Mouse (Mus musculus): ENCODE results near the gene Il18. TPM values are rescaled to one million over a fixed set of nuclear protein-coding genes. Genes with fewer than 3 reads are reported as not detected.

Gene Il18
- polyA plus RNA-seq, 1 experiment from 2014 or later: 13.3 TPM

DNA sequence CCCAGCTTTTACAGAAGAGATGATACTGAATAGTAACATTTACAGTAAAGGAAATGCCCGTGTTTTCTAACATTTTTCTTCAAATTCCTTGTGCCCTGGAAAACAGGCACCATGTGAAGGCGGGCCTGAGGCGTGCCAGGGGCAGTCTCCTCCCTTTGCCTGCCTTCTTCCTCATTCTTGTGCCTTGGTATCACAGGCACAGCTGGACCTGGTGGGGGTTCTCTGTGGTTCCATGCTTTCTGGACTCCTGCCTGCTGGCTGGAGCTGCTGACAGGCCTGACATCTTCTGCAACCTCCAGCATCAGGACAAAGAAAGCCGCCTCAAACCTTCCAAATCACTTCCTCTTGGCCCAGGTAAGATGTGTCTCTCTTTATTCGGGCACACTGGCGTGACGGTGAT lies 10.5 kb downstream of the Il18 start:
- H3K9me3 ChIP-seq (replicated peaks; ENCODE audit: control insufficient read depth, low read length): no peaks in the 10 kb centered on the region
- H3K4me2 ChIP-seq (ENCODE audit: low read depth, low read length): no peak overlapping the region
- no peak overlapping the region for H3K9ac ChIP-seq (ENCODE audit: low read depth, low read length)
- 59% methylated on average over 7 of the region's 7 CpGs for WGBS (ENCODE audit: insufficient replicate concordance)
- H3K27me3 ChIP-seq (ENCODE audit: control insufficient read depth, insufficient read depth, low read depth, low read length): no peaks in the 10 kb centered on the region
- no peak overlapping the region for H3K27ac ChIP-seq (ENCODE audit: low read length)
- no peaks in the 10 kb centered on the region for H3K4me1 ChIP-seq (ENCODE audit: control insufficient read depth, low read depth, low read length)
- H3K4me3 ChIP-seq (ENCODE audit: low read depth, low read length): no peak overlapping the region
- H3K36me3 ChIP-seq (ENCODE audit: control insufficient read depth, insufficient read depth): no peaks in the 10 kb centered on the region
- no peak for ATAC-seq (ENCODE audit: low read depth)

- no peak overlapping the region for H3K27ac ChIP-seq (ENCODE audit: low read length)
- no peak overlapping the region for H3K4me2 ChIP-seq (ENCODE audit: low read depth, low read length)
- H3K9ac ChIP-seq (ENCODE audit: low read depth, low read length): no peak overlapping the region
- no peak overlapping the region for H3K4me3 ChIP-seq (ENCODE audit: low read depth, low read length)
- no peaks in the 10 kb centered on the region for H3K27me3 ChIP-seq (ENCODE audit: control insufficient read depth, insufficient read depth, low read depth, low read length)
- no peaks in the 10 kb centered on the region for H3K4me1 ChIP-seq (ENCODE audit: control insufficient read depth, low read depth, low read length)
- no peaks in the 10 kb centered on the region for H3K9me3 ChIP-seq (replicated peaks; ENCODE audit: control insufficient read depth, low read length)
- WGBS (ENCODE audit: insufficient replicate concordance): 33% methylated on average over 4 of the region's 4 CpGs
- no peak for ATAC-seq (ENCODE audit: low read depth)
- no peaks in the 10 kb centered on the region for H3K36me3 ChIP-seq (ENCODE audit: control insufficient read depth, insufficient read depth)
These were observed 11.3 kb downstream of the Il18 start for GRCm38 (mm10) chr9:50565940-50566339.

DNA sequence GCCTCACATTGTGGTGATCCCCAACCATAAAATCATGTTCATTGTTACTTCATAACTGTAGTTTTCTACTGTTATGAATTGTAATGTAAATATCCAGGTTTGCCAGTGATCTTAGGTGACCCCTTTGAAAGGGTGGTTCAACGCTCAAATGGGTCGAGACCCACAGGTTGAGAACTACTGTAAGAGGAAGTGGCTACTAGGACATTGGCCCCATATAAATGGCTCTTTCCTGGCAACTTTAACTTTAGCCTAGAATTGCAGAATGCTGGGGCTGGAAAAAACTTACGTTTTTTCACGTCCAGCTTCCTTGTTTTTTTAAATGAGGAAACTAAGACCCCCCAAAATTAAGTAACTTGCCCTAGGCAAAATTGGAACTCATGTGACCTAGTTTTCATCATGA lies 12.7 kb downstream of the Il18 start:
- no peaks in the 10 kb centered on the region for H3K4me1 ChIP-seq (ENCODE audit: control insufficient read depth, low read depth, low read length)
- 47% methylated on average over 4 of the region's 4 CpGs for WGBS (ENCODE audit: insufficient replicate concordance)
- no peaks in the 10 kb centered on the region for H3K9me3 ChIP-seq (replicated peaks; ENCODE audit: control insufficient read depth, low read length)
- H3K4me3 ChIP-seq (ENCODE audit: low read depth, low read length): no peak overlapping the region
- H3K36me3 ChIP-seq (ENCODE audit: control insufficient read depth, insufficient read depth): no peaks in the 10 kb centered on the region
- H3K27me3 ChIP-seq (ENCODE audit: control insufficient read depth, insufficient read depth, low read depth, low read length): no peaks in the 10 kb centered on the region
- H3K27ac ChIP-seq (ENCODE audit: low read length): no peak overlapping the region
- H3K9ac ChIP-seq (ENCODE audit: low read depth, low read length): no peak overlapping the region
- no peak for ATAC-seq (ENCODE audit: low read depth)
- H3K4me2 ChIP-seq (ENCODE audit: low read depth, low read length): no peak overlapping the region

GRCm38 (mm10) chr9:50567881-50568280 lies 13.3 kb downstream of the Il18 start:
- 64% methylated on average over 2 of the region's 2 CpGs for WGBS (ENCODE audit: insufficient replicate concordance)
- Histone ChIP-seq H3K27me3 (ENCODE audit: control insufficient read depth, insufficient read depth, low read depth, low read length) (no peaks in the 10 kb centered on the region), H3K9me3 (replicated peaks; ENCODE audit: control insufficient read depth, low read length) (no peaks in the 10 kb centered on the region), H3K4me2 (ENCODE audit: low read depth, low read length) (no peak overlapping the region), H3K36me3 (ENCODE audit: control insufficient read depth, insufficient read depth) (no peaks in the 10 kb centered on the region), H3K4me1 (ENCODE audit: control insufficient read depth, low read depth, low read length) (no peaks in the 10 kb centered on the region), H3K4me3 (ENCODE audit: low read depth, low read length) (no peak overlapping the region), H3K27ac (ENCODE audit: low read length) (no peak overlapping the region; the same call in 1 of the 2 replicates), H3K9ac (ENCODE audit: low read depth, low read length) (no peak overlapping the region)
- no peak for ATAC-seq (ENCODE audit: low read depth)

DNA sequence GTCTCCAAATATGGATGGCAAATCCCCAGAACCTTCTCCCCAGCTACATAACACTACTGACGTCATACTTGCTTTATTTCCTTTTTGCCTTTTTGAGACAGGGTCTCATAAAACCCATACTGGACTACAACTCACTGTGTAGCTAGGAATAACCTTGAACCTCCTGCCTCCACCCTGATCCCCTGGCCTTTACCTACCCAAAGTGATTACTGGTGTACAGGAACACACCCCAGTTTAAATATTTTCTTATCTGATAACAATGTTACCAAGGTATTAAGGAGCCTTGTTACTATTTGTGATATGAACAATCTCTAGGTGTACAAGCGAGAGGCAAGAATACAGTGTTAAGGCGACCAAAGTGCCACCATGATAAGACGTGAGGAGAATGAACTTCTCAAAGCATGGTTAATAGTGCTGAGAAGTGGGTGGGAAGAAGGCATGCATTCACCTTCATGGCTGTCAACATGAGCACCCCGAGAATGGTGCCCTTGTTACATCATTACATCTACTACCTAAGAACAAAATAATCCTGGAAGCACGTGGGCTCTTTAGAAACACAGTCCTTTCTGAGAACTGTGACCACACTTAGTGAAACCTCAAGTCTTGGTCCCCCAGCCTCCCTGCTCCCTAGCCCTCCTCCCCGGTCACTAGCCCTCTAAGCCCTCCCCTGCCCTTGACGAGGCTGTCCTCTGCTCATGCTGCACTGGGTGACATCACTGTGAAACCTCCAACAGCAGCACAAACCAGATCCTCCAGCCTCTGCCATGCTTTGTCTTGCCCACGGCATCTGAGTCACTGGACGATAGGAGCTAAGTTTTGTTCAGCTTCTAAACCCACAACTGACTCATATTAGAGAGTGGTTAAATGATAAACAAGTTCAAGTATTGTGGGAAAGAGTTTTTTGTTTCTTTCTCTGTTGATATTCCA lies 15.2 kb downstream of the Il18 start:
- H3K4me1 ChIP-seq (ENCODE audit: control insufficient read depth, low read depth, low read length): no peaks in the 10 kb centered on the region
- H3K9ac ChIP-seq (ENCODE audit: low read depth, low read length): no peak overlapping the region
- H3K4me2 ChIP-seq (ENCODE audit: low read depth, low read length): no peak overlapping the region
- H3K4me3 ChIP-seq (ENCODE audit: low read depth, low read length): no peak overlapping the region
- ATAC-seq (ENCODE audit: low read depth): no peak
- no peaks in the 10 kb centered on the region for H3K36me3 ChIP-seq (ENCODE audit: control insufficient read depth, insufficient read depth)
- 62% methylated on average over 10 of the region's 10 CpGs for WGBS (ENCODE audit: insufficient replicate concordance)
- H3K27ac ChIP-seq (ENCODE audit: low read length): no peak overlapping the region
- H3K27me3 ChIP-seq (ENCODE audit: control insufficient read depth, insufficient read depth, low read depth, low read length): no peaks in the 10 kb centered on the region
- no peaks in the 10 kb centered on the region for H3K9me3 ChIP-seq (replicated peaks; ENCODE audit: control insufficient read depth, low read length)

DNA sequence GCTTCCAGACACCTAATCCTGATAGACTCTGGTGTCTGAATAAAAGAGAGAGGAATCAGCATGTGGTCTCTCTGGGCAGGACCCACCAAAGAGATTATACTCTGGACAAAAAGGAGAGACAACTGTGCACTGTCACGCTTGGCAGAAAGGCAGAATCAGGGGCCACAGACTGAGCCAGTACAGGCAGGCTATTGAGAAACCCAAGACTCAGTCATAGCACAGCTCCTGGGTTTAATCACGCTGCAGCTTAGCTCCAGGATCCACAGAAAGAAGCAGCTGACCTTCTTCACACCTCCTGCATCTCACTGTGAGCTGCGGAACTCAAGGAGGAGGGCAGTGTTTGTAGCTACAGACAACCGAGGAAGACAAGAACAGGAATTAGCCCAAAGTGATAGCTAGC lies 25.7 kb downstream of the Il18 start:
- Histone ChIP-seq H3K4me2 (ENCODE audit: low read depth, low read length) (no peak overlapping the region), H3K9me3 (replicated peaks; ENCODE audit: control insufficient read depth, low read length) (no peaks in the 10 kb centered on the region), H3K9ac (ENCODE audit: low read depth, low read length) (no peak overlapping the region), H3K4me3 (ENCODE audit: low read depth, low read length) (no peak overlapping the region), H3K36me3 (ENCODE audit: control insufficient read depth, insufficient read depth) (no peaks in the 10 kb centered on the region), H3K27ac (ENCODE audit: low read length) (no peak overlapping the region), H3K4me1 (ENCODE audit: control insufficient read depth, low read depth, low read length) (no peaks in the 10 kb centered on the region), H3K27me3 (ENCODE audit: control insufficient read depth, insufficient read depth, low read depth, low read length) (no peaks in the 10 kb centered on the region)
- 46% methylated on average over 4 of the region's 4 CpGs for WGBS (ENCODE audit: insufficient replicate concordance)
- ATAC-seq (ENCODE audit: low read depth): no peak

GRCm38 (mm10) chr9:50585145-50585818 lies 30.7 kb downstream of the Il18 start:
- Histone ChIP-seq H3K4me1 (ENCODE audit: control insufficient read depth, low read depth, low read length) (no peaks in the 10 kb centered on the region; the same call in 1 of the 2 replicates), H3K4me3 (ENCODE audit: low read depth, low read length) (no peak overlapping the region), H3K9ac (ENCODE audit: low read depth, low read length) (no peak overlapping the region), H3K4me2 (ENCODE audit: low read depth, low read length) (no peak overlapping the region), H3K9me3 (replicated peaks; ENCODE audit: control insufficient read depth, low read length) (no peaks in the 10 kb centered on the region), H3K27me3 (ENCODE audit: control insufficient read depth, insufficient read depth, low read depth, low read length) (no peaks in the 10 kb centered on the region), H3K36me3 (ENCODE audit: control insufficient read depth, insufficient read depth) (no peaks in the 10 kb centered on the region), H3K27ac (ENCODE audit: low read length) (no peak overlapping the region)
- WGBS (ENCODE audit: insufficient replicate concordance): 57% methylated on average over 6 of the region's 6 CpGs
- ATAC-seq (ENCODE audit: low read depth): no peak

- Histone ChIP-seq H3K27ac (ENCODE audit: low read length) (no peak overlapping the region), H3K4me2 (ENCODE audit: low read depth, low read length) (no peak overlapping the region), H3K9me3 (replicated peaks; ENCODE audit: control insufficient read depth, low read length) (no peaks in the 10 kb centered on the region), H3K4me3 (ENCODE audit: low read depth, low read length) (no peak overlapping the region), H3K4me1 (ENCODE audit: control insufficient read depth, low read depth, low read length) (no peaks in the 10 kb centered on the region; the same call in 1 of the 2 replicates), H3K36me3 (ENCODE audit: control insufficient read depth, insufficient read depth) (no peaks in the 10 kb centered on the region), H3K27me3 (ENCODE audit: control insufficient read depth, insufficient read depth, low read depth, low read length) (no peaks in the 10 kb centered on the region), H3K9ac (ENCODE audit: low read depth, low read length) (no peak overlapping the region)
- 47% methylated on average over 4 of the region's 4 CpGs for WGBS (ENCODE audit: insufficient replicate concordance)
- ATAC-seq (ENCODE audit: low read depth): no peak
These were observed 32.3 kb downstream of the Il18 start for GRCm38 (mm10) chr9:50586955-50587354.

Measured in liver, embryonic 16.5 days (tissue).